Mouse (Mus musculus) forebrain, embryonic 13.5 days (tissue): Measurements from ENCODE around the gene Taldo1. TPM values are rescaled to one million over a fixed set of nuclear protein-coding genes. Genes with fewer than 3 reads are reported as not detected.

Experiments used
- ATAC-seq: fragments of 200-750 bp; cut with Nextera tagmentation; 2 replicates; pipeline ENCODE4 v1.8.0; 2017
- H3K27ac ChIP-seq: fragments of 300-500 bp; sonication (generic); 2 replicates; pipeline ENCODE4 v1.5.1; 2015; ENCODE audit warnings: inconsistent platforms, mild to moderate bottlenecking, moderate library complexity
- H3K27me3 ChIP-seq: fragments of 300-500 bp; sonication (generic); 2 replicates; pipeline ENCODE4 v1.6.1; 2015; ENCODE audit warnings: mild to moderate bottlenecking, inconsistent platforms
- H3K36me3 ChIP-seq: fragments of 300-500 bp; sonication (generic); 2 replicates; pipeline ENCODE4 v1.6.1; 2015; ENCODE audit warnings: mild to moderate bottlenecking, inconsistent platforms; ENCODE audit not compliant: poor library complexity, severe bottlenecking
- H3K4me1 ChIP-seq: fragments of 300-500 bp; sonication (generic); 2 replicates; pipeline ENCODE4 v1.6.1; 2015; ENCODE audit warnings: inconsistent platforms
- H3K4me2 ChIP-seq: fragments of 300-500 bp; sonication (generic); 2 replicates; pipeline ENCODE4 v1.6.1; 2015; ENCODE audit warnings: inconsistent platforms, mild to moderate bottlenecking, moderate library complexity
- H3K4me3 ChIP-seq: fragments of 300-500 bp; sonication (generic); 2 replicates; pipeline ENCODE4 v1.5.1; 2015; ENCODE audit warnings: mild to moderate bottlenecking, inconsistent platforms
- H3K9ac ChIP-seq: fragments of 300-500 bp; sonication (generic); 2 replicates; pipeline ENCODE4 v1.6.1; 2015; ENCODE audit warnings: mild to moderate bottlenecking, inconsistent platforms
- H3K9me3 ChIP-seq: fragments of 300-500 bp; sonication (generic); replicated peaks from 2 replicates; pipeline ENCODE4 v1.6.1; 2016; ENCODE audit warnings: inconsistent platforms
- WGBS: fragments of 180-500 bp; shearing (Covaris S2); methylation state at CpG from one replicate; pipeline ENCODE4 v1.1.7; 2015; 5-methylcytosine and 5-hydroxymethylcytosine counted together
- polyA plus RNA-seq: library from polyadenylated mRNA; unstranded; fragments of >200 nt; fragmentation: Nextera tagmentation; extraction: Ambion mirVana; gene quantifications from 2 replicates; pipeline ENCODE4 v1.2.1, GENCODE M21; 2015

The Taldo1 gene
- polyA plus RNA-seq, result 386 and 415 TPM in 2 replicates

- peaks cover 15% of the 10 kb centered on the region for H3K27me3 ChIP-seq
- peak within 1 kb of the TSS; percentile 92 for H3K4me2 ChIP-seq
- H3K9ac ChIP-seq, result peak within 1 kb of the TSS; percentile 79
- peaks cover 14% of the 10 kb centered on the region for H3K4me1 ChIP-seq
- peaks cover 15% of the 10 kb centered on the region for H3K36me3 ChIP-seq
- H3K4me3 ChIP-seq, result peak within 1 kb of the TSS; percentile 68
- under 1% methylated on average over 57 of the region's 57 CpGs for WGBS
- peak; percentile 96 for ATAC-seq
- peak within 1 kb of the TSS; percentile 57 for H3K27ac ChIP-seq
- no peaks in the 10 kb centered on the region for H3K9me3 ChIP-seq
Observed at GRCm38 (mm10) chr7:141391625-141392551, at the start of gene Taldo1. Gene Taldo1 (plus strand): TSS chr7:141392199.

DNA sequence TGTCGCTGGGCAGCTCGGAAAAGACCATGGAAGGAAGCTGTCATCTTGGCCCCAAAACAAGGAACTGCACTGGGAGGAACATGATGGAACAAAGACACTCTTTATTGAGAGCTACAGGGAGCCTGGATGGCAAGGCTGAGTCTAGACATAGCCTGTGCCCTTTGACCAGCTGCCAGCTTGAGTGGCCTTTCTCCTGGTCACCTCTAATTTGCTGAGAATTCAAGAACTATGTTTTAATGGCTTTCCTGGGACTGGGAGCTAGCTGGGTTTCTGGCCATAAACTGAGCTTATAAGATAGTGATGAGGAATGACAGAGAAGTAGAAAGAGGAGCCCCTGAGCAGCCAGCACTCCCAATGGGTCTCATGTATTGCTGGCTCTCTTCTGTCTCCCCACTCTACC is 48.8 kb upstream of the Taldo1 start:
- WGBS, result 68% methylated on average over 2 of the region's 2 CpGs
- Histone ChIP-seq H3K27ac (no peak overlapping the region), H3K4me3 (no peak overlapping the region), H3K4me1 (peaks cover 8% of the 10 kb centered on the region; the same call in 1 of the 2 replicates), H3K27me3 (peaks cover 9% of the 10 kb centered on the region), H3K9ac (no peak overlapping the region), H3K4me2 (no peak overlapping the region), H3K9me3 (no peaks in the 10 kb centered on the region), H3K36me3 (no peaks in the 10 kb centered on the region)
- ATAC-seq, result no peak

DNA sequence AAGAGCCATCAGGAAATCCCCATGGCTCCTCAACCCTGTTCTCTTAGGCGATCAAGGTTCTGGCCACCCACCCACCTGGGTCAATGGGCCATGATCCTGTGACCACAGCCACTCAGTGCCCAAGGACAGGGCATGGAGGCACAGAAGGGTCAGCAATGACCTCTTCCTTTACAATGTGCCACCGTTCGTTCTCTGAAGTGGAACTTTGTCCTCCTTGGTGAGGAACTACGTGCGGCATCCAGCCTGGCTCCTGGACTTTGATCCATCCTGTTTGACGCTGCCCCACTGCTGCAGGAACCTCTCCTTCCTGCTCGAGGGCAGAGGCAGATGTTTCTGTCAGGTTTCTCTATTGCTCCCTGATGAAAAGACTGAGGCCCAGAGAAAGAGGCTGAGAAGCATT is 48.3 kb upstream of the Taldo1 start:
- Histone ChIP-seq H3K9ac (no peak overlapping the region), H3K27me3 (peaks cover 4% of the 10 kb centered on the region), H3K4me3 (no peak overlapping the region), H3K4me2 (no peak overlapping the region), H3K27ac (no peak overlapping the region), H3K36me3 (no peaks in the 10 kb centered on the region), H3K9me3 (no peaks in the 10 kb centered on the region), H3K4me1 (peaks cover 3% of the 10 kb centered on the region; the same call in 1 of the 2 replicates)
- no peak for ATAC-seq
- 74% methylated on average over 7 of the region's 7 CpGs for WGBS

- Histone ChIP-seq H3K27ac (no peak overlapping the region), H3K4me3 (no peak overlapping the region), H3K27me3 (no peaks in the 10 kb centered on the region), H3K9ac (no peak overlapping the region), H3K36me3 (no peaks in the 10 kb centered on the region), H3K4me1 (no peaks in the 10 kb centered on the region), H3K9me3 (no peaks in the 10 kb centered on the region), H3K4me2 (no peak overlapping the region)
- no peak for ATAC-seq
- 90% methylated on average over 5 of the region's 5 CpGs for WGBS
Observed at GRCm38 (mm10) chr7:141344787-141345186, 47.2 kb upstream of the Taldo1 start.

- WGBS, result 84% methylated on average over 6 of the region's 6 CpGs
- no peak overlapping the region for H3K27ac ChIP-seq
- no peak overlapping the region for H3K4me2 ChIP-seq
- H3K9ac ChIP-seq, result no peak overlapping the region
- no peaks in the 10 kb centered on the region for H3K27me3 ChIP-seq
- ATAC-seq, result no peak
- peaks cover 13% of the 10 kb centered on the region; the same call in 1 of the 2 replicates for H3K4me1 ChIP-seq
- H3K9me3 ChIP-seq, result no peaks in the 10 kb centered on the region
- H3K4me3 ChIP-seq, result no peak overlapping the region
- H3K36me3 ChIP-seq, result no peaks in the 10 kb centered on the region
Observed at GRCm38 (mm10) chr7:141351061-141351460, 40.9 kb upstream of the Taldo1 start.

DNA sequence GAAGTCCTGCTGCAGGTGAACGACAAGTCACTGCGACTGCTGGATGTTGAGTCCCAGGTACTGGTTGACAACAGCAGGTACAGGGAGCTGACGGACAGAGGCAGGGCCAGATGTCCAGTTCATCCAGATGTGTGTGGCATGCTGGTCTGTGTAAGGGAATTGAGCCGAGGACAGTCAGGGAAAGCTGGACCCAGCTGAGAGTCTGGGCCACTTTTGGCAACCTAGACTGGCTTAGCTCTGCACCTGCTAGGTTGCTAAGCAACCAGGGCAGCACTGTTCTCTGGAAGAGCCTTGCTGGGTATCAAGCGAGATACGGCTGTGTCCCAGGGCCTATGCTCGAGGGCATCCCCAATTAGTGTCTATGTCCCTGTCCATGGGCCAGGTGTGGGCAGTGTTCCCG is 36.9 kb upstream of the Taldo1 start:
- Histone ChIP-seq H3K27me3 (peaks cover 3% of the 10 kb centered on the region; the same call in 1 of the 2 replicates), H3K27ac (no peak overlapping the region), H3K9me3 (no peaks in the 10 kb centered on the region), H3K4me1 (peaks cover 15% of the 10 kb centered on the region; the same call in 1 of the 2 replicates), H3K9ac (no peak overlapping the region), H3K4me3 (no peak overlapping the region), H3K4me2 (no peak overlapping the region), H3K36me3 (no peaks in the 10 kb centered on the region)
- 64% methylated on average over 8 of the region's 8 CpGs for WGBS
- no peak for ATAC-seq

DNA sequence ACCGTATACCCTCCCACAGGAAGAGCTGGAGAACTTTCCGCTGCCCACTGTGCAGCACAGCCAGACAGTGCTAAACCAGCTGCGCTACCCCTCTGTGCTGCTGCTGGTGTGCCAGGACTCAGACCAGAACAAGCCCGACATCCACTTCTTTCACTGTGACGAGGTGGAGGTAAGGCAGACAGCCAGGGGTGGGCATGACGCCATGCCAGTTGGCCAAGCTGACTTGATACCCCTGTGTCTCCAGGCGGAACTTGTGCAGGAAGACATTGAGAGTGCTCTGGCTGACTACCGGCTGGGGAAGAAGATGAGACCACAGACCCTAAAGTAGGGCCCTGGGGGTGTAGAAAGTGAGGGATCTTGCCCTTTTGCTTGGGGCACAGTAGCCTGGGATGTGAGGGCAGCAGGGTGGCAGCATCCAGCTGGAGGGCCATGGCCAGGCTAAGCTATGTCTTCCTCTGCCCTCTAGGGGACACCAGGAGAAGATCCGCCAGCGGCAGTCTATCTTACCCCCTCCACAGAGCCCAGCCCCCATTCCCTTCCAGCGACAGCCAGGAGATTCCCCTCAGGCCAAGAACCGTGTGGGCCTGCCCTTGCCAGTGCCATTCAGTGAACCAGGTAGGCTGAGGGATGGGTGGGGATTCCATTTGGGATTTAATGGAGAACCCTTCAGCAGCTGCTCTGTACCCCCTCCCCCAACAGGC is 36.2 kb upstream of the Taldo1 start:
- H3K27ac ChIP-seq, result no peak overlapping the region
- H3K9me3 ChIP-seq, result no peaks in the 10 kb centered on the region
- 52% methylated on average over 12 of the region's 12 CpGs for WGBS
- H3K4me3 ChIP-seq, result no peak overlapping the region
- no peaks in the 10 kb centered on the region for H3K36me3 ChIP-seq
- no peak for ATAC-seq
- no peak overlapping the region for H3K4me2 ChIP-seq
- H3K9ac ChIP-seq, result no peak overlapping the region
- H3K27me3 ChIP-seq, result peaks cover 10% of the 10 kb centered on the region
- peaks cover 15% of the 10 kb centered on the region; the same call in 1 of the 2 replicates for H3K4me1 ChIP-seq

- H3K9me3 ChIP-seq, result no peaks in the 10 kb centered on the region
- no peak overlapping the region for H3K4me3 ChIP-seq
- 82% methylated on average over 14 of the region's 14 CpGs for WGBS
- H3K4me1 ChIP-seq, result peaks cover 18% of the 10 kb centered on the region
- ATAC-seq, result no peak
- no peaks in the 10 kb centered on the region for H3K36me3 ChIP-seq
- no peak overlapping the region for H3K9ac ChIP-seq
- H3K27me3 ChIP-seq, result peaks cover 21% of the 10 kb centered on the region
- H3K27ac ChIP-seq, result no peak overlapping the region
- H3K4me2 ChIP-seq, result no peak overlapping the region
Observed at GRCm38 (mm10) chr7:141356971-141357370, 35.0 kb upstream of the Taldo1 start.

- Histone ChIP-seq H3K4me2 (peak overlapping the region; percentile 20; the same call in 1 of the 2 replicates), H3K27me3 (peaks cover 35% of the 10 kb centered on the region), H3K9me3 (no peaks in the 10 kb centered on the region), H3K4me1 (peaks cover 4% of the 10 kb centered on the region; the same call in 1 of the 2 replicates), H3K9ac (no peak overlapping the region), H3K27ac (no peak overlapping the region), H3K4me3 (no peak overlapping the region), H3K36me3 (no peaks in the 10 kb centered on the region)
- ATAC-seq, result no peak
- WGBS, result 8% methylated on average over 24 of the region's 24 CpGs
Observed at GRCm38 (mm10) chr7:141361510-141361909, 30.5 kb upstream of the Taldo1 start.

DNA sequence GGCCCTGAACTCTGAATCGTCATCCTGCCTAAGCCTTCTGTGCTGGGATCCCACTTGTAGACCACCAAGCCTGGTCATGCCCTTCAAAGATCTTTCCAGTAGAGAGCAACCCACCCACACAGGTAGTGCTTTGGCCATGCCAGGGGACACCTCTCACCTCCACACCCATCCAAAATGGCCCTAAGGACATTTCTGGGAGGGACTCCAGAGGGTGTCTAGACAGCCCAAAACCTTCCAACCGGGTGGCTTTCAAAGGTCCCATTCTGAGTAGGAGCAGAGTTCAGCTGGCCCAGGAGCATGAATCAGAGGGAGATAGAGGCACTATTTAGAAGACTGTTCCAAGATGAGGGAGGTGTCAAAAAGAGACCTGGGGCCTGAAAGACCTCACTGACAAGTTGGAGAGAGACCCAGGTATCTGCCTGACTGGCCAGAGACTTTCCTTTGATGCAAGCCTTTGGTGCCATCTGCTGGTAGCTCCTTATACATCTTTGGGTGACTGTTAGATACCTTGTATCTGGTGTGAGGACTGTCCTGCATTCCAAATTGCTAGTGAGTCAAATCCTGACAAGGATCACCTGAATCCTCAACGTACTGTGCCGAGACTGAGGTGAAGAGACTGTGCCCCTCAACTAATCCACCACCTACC is 28.8 kb upstream of the Taldo1 start:
- Histone ChIP-seq H3K36me3 (no peaks in the 10 kb centered on the region), H3K27ac (no peak overlapping the region), H3K9me3 (no peaks in the 10 kb centered on the region), H3K27me3 (peaks cover 35% of the 10 kb centered on the region), H3K4me1 (peaks cover 4% of the 10 kb centered on the region; the same call in 1 of the 2 replicates), H3K9ac (no peak overlapping the region), H3K4me2 (no peak overlapping the region), H3K4me3 (no peak overlapping the region)
- no peak for ATAC-seq
- 63% methylated on average over 4 of the region's 4 CpGs for WGBS

DNA sequence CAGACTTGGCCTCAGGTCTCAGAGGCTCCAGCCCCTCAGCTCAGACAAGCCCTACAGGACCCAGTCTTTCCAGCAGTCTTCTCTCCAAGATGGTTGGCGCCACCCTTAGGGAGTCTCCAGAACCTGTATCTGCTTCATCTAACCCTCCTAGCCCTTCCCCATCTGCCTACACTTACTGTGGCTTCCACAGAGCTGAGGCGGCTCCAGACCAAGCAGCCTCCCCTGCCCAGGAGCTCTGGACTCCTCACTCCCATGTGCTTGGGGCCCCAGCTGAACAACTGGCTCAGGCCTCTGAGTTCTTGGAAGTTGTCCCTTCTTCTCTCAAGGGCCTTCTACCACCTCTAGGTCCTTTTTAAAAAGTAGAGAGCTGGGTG is 28.3 kb upstream of the Taldo1 start:
- no peak for ATAC-seq
- no peaks in the 10 kb centered on the region for H3K9me3 ChIP-seq
- H3K4me1 ChIP-seq, result peaks cover 4% of the 10 kb centered on the region; the same call in 1 of the 2 replicates
- peaks cover 35% of the 10 kb centered on the region for H3K27me3 ChIP-seq
- 62% methylated on average over 2 of the region's 2 CpGs for WGBS
- H3K36me3 ChIP-seq, result no peaks in the 10 kb centered on the region
- no peak overlapping the region for H3K4me2 ChIP-seq
- no peak overlapping the region for H3K9ac ChIP-seq
- H3K27ac ChIP-seq, result no peak overlapping the region
- H3K4me3 ChIP-seq, result no peak overlapping the region
